Mouse (Mus musculus): ENCODE measurements around the gene Pate4. TPM values are rescaled to one million over a fixed set of nuclear protein-coding genes. Genes with fewer than 3 reads are reported as not detected.

The Pate4 gene
- polyA plus RNA-seq (2012; fragmentation: generic; extraction: Trizol): not detected

GRCm38 (mm10) chr9:35611841-35612240 lies at the start of gene Pate4:
Pate4 (minus strand) TSS chr9:35611941.

DNA sequence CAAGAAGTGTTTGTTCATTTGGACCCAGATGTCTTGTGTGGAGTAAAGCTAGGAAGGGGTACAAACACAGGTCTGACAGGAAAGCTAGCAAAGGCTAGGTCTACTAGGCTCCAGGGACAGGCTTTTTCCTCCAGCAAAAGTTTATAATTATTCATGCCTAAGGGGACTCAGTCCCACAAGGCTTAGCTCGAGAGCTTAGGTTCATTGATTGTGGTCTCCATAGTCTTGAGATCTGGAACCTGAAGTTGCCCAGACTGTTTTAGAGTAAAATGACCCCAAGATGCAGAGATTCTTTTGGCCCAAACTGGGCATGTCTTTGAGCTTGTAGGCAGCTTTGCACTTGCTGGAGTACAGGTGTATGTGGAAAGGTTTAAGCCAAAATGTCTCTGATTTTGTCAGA lies 36.4 kb upstream of the Pate4 start, which contains the start of gene Pate3:
TSS of gene Pate3 (minus strand) at position 101 of the 400 bp plus-strand sequence.

DNA sequence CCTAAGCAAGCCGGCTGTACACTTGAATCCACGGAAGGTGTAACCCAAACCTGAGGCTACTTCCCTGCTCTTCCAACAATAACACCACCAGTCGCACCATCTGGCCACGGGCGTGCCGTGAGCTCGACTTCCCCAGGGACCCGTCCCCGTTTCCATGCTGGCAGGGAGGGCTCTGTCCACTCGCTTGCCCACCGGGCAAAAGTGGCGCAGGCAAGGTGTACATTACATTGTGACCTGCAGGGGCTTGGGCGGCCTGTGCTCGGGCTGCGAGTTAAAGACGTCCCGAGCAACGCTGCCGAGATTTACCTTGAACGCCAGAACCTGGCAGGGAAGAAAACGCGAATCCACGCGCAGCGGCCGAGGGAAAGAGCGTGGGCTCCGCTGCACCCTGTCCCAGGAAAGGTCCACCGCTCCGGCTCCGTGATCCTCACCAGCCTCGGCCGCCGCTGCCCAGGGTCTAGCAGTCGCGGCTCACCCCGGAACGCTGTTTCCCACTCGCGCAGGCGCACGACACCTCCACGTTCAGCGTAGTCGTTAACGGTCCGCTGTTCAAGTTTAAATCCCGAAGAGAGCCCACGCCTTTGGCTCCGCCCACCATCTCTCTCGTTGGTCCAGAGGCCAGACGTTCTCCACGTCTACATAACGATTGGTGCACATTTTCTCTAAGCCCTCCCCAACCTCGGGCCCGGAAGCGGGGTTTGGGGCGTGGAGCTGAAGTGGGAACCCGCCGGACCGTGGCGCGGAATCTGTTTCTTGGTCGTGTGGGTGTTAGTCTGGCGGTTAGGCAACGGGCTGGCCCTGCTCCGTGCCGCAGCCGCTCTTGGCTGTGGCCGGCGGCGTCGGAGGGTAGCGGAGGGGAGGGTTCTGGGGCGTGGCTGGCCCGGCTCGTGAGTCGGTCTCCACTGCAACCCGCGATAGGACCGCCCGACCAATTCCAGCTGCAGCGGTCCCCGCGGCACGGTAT lies 41.9 kb downstream of the Pate4 start, which contains the start of the genes Pate2 and Hyls1:
TSS of gene Pate2 (plus strand) at position 714 of the 964 bp plus-strand sequence.
TSS of gene Hyls1 (minus strand) at position 828 of the 964 bp plus-strand sequence.

DNA sequence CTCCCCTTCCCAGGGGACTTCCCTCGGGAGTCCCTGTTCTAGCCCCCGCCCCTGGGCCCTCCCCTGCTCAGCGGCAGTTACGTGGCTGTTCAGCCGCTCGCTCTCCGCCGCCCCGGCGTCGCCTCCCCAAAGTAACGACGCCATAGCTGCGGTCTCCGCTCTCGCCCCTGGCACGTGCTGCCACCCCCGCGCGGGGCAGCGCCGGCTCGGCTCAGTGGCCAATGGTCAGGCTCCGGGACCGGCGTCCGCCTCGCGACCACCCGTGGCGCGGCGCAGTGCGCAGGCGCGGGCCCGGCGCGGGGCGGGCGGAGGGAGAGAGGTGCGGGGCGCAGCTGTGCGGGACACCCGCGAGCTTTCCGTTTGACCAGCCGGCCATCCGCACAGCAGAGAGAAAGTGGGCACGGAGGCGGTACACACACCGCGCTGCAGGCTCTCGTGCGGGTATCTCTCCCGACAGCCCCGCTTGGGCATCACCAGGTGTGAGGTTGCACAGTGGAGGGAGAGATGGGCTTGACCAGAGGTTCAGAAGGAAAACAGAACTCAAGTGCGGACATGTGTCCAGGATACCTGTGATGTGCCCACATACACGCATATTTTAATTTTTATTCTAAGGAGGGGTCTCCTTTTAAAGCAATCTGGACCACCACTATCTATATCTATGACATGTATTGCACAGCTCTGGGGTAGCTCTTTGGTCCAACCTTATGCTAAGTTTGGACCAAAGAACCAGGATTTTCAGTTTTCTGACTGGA lies 53.3 kb downstream of the Pate4 start, which contains the start of the genes Ddx25 and Pus3:
TSS of gene Ddx25 (minus strand) at position 272 of the 752 bp plus-strand sequence.
TSS of gene Pus3 (plus strand) at position 339 of the 752 bp plus-strand sequence.

Other genes starting within 250 kb of the Pate4 start
- gene Cdon, start 190.8 kb downstream of the Pate4 start, polyA plus RNA-seq (2012; fragmentation: generic; extraction: Trizol): 1 to 10 TPM in 1 of 2 experiments, under 1 TPM in 1; 0.14 to 7.4 TPM
- not detected for gene Gm1113, start 93.7 kb downstream of the Pate4 start, polyA plus RNA-seq (2012; fragmentation: generic; extraction: Trizol)
- gene Ddx25, start 53.4 kb downstream of the Pate4 start, polyA plus RNA-seq (2012; fragmentation: generic; extraction: Trizol): not detected
- 1 to 10 TPM in 1 of 2 experiments, under 1 TPM in 1; 0.25 to 2.1 TPM for gene Pus3, start 53.3 kb downstream of the Pate4 start, polyA plus RNA-seq (2012; fragmentation: generic; extraction: Trizol)
- under 1 TPM; 0.08 to 0.25 TPM for gene Pate2, start 41.7 kb downstream of the Pate4 start, polyA plus RNA-seq (2012; fragmentation: generic; extraction: Trizol)
- 1 to 10 TPM in 1 of 2 experiments, under 1 TPM in 1; 0.46 to 5.7 TPM for gene Hyls1, start 41.5 kb downstream of the Pate4 start, polyA plus RNA-seq (2012; fragmentation: generic; extraction: Trizol)
- not detected for gene Pate3, start 36.3 kb upstream of the Pate4 start, polyA plus RNA-seq (2012; fragmentation: generic; extraction: Trizol)
- not detected for gene Pate1, start 75.4 kb upstream of the Pate4 start, polyA plus RNA-seq (2012; fragmentation: generic; extraction: Trizol)
- gene Gm17677, start 129.1 kb upstream of the Pate4 start, polyA plus RNA-seq (2012; fragmentation: generic; extraction: Trizol): not detected
- not detected for gene Gm17727, start 166.2 kb upstream of the Pate4 start, polyA plus RNA-seq (2012; fragmentation: generic; extraction: Trizol)
- not detected for gene Gm27235, start 178.2 kb upstream of the Pate4 start, polyA plus RNA-seq (2012; fragmentation: generic; extraction: Trizol)
- not detected for gene D730048I06Rik, start 178.2 kb upstream of the Pate4 start, polyA plus RNA-seq (2012; fragmentation: generic; extraction: Trizol)
- not detected for gene 9230110F15Rik, start 232.2 kb upstream of the Pate4 start, polyA plus RNA-seq (2012; fragmentation: generic; extraction: Trizol)

Data from C3H10T1/2 (cell line).